Mouse (Mus musculus) right cerebral cortex, postnatal 4 days (tissue): ENCODE results near the gene Man2a1.

Experiments
- DNase-seq: peaks from one replicate; pipeline ENCODE4 v3.0.0-alpha.2; 2022

Man2a1 gene

DNA sequence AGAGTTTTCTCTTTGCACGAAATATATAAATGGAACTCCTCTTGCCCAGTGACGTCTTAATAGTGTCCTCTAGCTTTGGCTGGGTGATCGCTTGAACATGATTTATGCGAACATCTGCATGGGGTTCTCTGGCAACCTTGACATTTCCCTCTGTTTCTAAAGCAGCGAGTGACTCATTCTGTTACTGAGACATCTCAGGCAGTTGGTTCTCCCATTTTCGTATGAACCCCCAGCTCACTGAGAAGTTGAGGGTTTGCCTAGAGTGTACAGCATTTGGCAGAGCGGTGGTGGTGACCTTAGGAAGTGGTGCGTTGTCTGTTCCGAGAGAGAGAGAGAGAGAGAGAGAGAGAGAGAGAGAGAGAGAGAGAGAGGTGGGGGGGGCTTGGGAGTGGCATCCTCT lies 2.6 kb downstream of the Man2a1 start:
- DNase-seq: no peak

DNA sequence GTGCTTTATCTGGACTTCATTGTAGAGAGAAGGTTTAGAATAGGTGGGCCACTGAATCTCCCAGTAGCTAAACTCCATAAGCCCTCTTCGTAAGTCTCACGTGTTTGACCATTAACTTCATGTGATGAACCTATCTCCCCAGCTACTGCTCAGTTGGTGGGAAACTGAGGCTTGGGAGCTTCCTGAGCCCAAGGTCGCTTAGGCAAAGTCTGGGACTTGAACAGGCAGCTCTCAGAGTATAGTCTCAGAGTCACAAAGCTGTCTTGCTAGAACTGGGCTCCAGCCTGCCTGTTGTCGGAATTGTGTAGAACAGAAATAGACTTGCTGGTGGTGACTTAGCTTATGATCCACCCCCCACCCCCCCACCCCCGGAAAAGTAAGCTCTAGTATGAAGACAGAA lies 3.0 kb downstream of the Man2a1 start:
- DNase-seq: no peak

DNA sequence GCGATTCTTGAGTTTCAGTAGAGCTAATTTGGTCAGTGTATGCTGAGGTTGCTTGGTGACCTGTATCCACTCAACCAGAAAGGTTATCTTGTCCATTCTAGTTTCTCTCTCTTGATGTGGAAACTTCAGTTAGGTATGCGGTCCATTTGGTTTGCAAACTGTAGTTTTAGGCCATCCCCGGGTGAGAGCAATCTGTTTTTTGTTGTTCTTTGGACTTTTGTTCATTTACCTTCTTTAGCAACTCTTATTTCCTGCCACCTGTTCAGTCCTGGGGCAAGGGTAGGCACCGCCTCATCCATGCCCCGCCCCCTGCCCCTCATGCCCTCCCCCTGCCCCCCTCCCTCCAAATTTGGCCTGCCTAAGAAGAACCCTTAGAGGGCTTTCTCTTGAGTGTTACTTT lies 3.6 kb downstream of the Man2a1 start:
- no peak for DNase-seq

DNA sequence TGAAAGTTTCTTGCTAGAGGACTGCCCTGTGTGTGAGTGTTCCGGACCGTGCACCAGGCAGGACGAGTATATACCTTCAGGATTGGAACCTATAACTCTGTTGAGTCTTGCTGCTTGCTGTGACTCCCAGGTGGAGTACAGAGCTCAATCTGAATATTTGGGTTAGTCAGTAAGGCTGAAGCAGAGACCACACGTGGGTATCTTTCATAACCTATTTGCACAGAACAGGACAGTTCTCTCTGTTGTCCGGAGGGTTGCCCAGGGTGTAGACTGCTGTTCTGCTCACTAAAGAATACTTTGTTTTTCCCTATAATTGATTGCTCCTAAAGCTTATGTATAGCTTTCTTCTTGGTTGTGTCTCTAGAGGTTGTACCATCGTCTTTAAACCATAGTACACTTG lies 7.7 kb downstream of the Man2a1 start:
- DNase-seq: no peak

DNA sequence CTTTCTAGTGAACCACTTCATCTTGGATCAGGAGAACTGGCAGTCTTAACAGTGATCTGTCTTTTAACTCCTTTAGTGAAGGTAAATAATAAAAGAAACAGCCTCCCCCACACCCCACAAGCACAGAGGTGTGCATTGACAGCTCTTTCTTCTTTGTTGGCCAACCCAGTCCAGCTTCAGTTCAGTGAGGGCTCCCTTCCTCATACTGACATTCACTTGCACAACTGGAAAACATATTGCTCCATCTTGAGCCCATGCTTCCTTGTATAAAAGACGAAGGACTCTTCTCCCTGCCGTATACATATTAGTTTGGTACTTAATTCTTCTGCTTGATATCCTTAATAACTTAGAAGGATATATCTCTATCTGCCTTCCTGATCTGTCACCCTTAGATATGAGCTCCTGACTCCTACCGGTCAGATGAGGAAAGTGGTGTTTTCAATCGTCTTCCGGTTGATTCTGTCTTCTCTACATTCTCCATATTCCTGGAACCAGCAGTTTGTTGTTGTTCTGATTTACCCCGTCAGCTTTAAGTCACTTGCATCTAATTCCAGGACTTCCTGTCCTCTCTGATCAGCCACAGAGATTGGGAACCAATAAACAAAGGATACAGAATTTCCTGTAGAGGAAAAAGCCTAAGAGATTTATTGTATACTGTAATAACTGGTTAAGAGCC lies 8.5 kb downstream of the Man2a1 start:
- no peak for DNase-seq

DNA sequence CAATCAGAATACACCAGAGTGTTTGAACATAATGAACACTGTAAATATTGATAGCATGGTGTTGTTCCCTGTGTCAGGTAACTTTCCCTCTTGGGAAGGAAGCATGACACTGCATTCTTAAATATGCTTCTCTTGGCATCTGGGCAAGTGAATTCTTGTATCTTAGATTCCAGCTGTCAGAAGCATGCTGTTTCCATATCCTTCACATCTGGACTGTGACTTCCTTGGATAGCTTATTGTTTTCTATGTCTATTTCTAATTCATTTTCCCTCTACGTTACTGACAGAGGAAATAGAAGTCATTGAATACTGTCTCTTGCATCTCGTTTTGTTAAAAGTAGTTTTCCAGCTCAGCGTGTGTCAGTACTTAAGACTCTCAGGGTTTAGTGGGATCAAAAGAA lies 9.2 kb downstream of the Man2a1 start:
- DNase-seq: no peak

DNA sequence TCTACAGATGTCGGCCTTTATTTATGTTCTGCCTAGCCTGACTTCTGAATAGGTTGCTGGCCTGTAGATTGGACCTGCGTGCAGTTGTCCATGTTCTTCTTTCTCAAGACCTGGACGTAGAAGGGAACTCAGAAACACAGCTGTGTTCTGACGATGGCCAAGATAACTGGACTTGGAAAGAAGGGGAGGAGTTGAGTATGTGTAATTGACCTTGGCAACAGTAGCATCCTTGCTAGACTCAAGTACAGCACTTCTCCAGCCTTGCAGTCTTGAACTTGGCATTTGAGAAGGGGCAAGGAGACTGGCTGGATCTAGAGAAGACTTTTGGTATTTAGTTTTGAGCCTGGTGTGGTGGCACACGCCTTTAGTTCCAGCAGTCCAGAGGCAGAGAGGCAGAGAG lies 10.9 kb downstream of the Man2a1 start:
- DNase-seq: no peak

DNA sequence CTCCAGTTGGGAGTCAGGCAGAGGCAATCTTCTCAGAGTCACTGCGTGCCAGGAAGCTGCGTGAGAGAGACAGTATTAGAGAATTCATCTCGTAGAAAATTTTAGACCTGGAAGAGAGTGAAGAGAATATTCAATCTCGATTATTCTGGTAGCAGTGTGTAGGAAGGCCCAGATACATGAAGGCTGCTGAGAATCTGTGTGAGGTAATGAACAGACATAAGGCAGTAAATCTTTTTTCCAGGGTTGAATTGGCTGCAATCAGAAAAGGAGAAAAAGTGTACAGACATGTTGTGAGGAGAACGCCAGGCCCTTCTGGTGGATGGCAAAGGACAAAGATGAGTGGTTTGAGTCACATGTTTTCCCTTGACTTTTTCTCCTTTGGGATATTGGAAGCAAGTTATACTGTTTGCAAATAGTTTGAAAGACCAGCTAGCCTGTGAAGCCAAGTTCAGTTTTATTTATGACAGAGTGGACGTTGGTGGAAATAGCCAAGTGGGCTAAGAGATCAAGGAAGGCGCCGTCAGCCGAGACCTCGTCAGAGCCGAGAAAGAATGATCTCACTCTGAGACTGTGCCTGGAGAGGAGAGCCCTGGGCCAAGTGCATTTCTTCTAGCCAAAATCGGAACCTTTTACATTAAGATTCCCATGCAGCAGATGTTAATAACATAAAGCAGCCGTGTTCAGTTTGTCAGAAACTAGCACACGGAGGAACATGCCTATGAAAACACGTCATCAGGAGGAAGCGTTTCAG lies 11.8 kb downstream of the Man2a1 start:
- DNase-seq: no peak

DNA sequence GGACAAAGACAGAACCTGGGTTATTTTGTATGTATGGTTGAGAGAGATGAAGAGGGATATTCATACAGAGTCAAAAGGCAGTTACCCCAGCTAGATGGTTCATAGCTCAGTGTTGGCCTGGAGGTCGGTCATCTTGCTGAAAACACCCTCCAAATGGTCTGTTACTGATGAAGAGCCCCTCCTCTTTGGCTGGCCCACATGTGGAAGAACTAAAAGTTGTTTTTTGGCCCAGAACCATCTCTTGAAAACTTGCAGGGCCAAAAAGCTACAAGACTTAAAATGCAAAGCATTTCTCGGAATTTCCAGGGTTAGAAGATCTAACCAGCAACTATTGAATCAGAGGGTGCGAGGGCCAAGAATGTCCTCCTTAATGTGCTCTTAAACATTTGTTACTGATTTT lies 12.4 kb downstream of the Man2a1 start:
- DNase-seq: no peak

DNA sequence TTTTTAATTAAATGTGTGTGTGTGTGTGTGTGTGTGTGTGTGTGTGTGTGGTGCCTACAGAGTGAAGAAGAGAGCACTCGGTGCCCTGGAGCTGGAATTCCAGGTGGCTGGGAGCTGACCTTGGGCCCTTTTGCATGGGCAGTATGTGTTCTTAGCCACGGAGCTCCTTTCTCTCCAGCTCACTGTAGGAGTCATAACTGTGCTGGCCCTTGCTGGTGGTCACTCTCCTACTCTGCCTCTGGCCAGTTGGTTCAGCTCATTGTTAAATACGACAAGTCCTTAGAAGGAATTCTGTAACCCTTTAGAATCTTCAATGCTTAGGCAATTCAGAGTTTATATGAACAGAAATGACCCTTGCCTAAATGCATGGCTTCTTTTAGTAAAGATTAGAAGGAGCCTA lies 12.8 kb downstream of the Man2a1 start:
- DNase-seq: no peak

DNA sequence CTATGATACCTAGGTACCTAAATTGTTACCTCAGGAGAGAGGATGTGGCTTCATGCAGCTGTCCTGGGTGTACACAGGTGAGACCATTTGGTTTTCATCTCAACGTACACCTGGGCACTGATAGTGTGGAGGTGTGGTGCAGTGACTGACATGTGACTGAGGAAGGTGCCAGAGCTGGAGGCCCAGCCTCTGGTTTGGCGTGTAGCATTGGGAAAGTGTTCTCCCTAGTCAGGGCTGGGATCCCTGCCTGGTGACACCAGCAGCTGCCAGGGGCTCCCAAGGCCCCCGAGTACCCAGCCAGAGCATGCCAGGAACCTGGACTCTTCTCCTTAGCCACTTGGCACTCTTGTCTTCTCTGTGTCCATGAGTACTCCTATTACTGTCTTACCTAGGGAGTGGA lies 14.3 kb downstream of the Man2a1 start:
- DNase-seq: no peak

DNA sequence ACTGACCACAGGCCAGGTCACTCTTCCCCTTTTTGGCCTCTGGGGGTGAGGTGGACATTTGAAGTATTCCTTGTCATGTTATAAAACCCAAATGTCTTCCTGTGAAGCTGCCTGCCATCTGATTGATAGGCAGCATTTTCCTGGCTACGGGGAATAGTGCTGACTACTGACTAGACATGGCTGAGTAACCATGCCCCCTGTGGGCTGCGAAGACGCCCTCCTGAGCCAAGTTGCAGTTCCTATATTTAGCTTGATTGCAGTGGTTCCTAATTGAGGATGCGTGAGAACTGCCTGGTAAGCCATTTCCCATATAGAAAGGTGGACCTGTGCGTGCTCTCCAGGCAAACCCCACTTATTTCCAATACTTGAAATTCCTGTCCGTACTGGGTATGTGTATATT lies 14.9 kb downstream of the Man2a1 start:
- no peak for DNase-seq

DNA sequence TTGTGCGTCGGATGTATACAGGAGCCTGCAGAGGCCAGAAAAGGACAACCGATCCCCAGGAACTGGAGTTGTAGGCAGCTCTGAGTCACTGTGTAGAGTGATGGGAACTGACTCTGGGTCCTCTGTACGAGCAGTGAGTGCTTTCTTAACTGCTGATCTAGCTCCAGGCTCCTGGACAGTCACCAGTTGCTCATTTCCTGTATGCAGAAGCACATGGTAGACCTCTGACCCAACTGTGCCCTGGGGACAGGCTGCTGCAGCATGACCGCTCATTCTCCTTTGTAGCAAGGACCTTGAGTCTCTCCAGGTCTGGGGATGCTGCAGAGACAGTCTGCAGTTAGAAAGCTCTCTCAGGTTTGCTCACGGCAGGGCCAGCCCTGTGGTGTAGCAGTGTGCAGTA lies 15.7 kb downstream of the Man2a1 start:
- DNase-seq: no peak

DNA sequence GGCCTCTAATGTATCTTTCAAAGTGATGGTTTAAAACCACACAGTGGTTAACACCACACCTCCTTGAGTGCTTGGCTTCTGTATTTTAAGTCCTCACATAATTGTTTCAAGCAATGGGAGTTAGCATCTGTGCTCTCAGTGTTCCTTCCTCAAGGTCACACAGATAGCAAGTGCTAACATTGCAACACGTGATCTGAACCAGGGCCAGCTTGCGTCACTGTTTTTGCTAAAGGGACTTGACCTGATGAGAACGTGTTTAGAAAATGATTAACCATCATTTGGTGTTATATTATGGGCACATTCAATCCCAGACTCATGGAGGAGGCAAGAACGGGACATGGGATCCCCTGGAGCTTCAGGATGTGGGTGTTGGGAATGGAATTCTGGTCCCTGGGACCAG lies 17.3 kb downstream of the Man2a1 start:
- DNase-seq: no peak

DNA sequence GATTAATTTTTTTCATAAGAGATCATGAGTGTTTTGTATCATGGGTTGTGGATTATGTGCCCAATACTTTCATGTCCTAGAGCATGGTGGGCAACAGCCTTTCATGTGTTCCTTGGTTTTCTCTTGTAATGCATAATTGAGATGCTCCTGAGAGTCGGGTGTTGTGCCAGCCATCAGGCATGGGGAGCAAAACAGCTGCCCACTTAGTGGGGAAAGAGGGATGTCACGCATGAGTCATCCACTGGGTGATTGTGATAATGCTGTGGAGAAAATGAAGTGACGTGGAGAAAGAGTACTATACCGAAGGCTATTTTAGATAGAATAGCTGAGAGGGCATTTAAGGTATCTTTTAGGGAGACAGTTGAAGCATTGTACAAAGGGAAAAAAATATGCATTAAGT lies 18.5 kb downstream of the Man2a1 start:
- no peak for DNase-seq

DNA sequence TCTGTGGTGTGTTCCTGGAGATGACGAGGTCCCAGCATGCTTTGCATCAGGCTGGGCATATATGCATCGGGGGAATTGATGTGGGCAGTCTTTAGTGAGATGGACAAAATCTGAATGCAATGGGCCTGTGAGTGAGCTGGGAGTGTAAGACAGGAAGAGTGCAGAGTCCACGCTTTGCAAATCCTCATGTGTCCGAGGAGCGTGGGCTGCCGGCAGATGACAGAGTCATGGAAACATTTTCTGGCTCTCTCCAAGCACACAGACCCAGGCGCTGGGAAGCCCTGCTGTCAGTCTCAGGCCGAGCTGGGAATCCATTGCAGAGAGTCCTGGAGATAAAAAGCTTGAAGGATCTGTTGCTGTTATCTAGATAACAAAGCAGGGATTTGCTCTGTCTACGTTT lies 19.6 kb downstream of the Man2a1 start:
- DNase-seq: no peak

DNA sequence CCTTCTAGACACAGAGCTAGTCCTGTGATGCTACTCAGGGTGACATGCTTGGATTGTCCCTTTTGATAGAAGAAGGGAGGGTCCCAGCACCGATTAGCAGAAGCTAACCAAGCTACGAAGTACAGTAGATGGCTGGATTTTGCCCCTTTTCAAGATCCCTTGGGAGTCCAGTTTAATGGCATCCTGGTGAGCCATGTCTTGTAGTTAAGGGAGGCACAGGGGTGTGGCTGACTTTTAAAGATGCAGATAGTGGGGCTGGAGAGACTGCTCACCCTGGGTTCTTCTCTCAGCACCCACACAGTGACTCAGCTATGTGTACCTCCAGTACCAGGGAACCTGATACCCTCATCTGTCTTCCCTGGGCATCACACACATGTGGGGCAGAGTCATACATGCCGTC lies 20.1 kb downstream of the Man2a1 start:
- no peak for DNase-seq

DNA sequence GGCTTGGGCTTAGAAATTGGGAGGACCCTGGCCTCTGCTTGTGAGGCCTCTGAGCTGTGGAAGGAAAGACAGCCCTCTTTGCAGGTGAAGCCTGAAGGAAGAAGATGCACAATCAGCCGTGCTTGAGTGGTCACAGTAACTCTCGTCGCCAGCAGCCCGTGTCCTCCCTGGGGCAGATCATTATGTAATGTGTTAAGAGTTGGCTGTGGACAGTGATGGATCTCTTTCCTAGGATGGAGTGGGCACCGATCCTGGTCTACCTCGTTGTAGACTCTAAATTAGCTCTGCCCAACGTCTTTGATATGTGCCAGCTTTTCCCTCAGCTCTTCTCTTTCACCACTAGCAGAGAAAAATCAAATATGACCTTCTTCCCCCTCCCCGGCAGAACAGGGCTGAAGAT lies 20.7 kb downstream of the Man2a1 start:
- DNase-seq: no peak

DNA sequence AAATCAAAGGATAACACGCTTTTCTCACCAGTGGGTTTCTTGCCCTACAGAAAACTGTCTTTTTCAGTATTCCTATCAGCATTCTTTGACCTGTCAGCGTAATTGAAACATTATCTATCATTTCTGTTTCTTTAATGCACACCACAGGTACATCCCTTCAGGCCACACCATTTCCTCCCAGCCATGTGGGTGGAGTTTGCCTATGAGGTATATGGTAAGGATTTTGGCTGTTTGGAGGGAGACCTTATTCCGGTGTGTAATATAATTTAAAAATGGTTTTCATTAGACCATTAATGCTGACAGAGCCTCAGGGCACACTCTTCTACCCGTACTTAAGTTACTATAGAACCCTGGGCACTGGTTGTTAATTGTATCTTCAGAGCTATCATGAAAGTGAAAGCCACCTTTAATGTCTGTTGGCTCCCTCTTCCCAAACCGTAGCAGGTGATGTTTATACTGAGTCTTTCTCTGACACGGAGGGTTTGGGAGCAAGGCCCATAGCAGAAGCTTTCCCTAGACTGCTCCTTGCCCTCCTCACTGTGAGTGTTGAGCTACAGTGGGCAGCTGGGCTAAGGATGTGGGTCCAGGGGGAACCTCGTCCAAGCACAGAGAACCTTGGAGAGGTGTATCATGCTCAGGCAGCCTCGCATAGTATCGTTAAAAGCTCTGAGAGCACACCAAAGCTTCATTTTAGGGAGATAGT lies 21.3 kb downstream of the Man2a1 start:
- DNase-seq: no peak

DNA sequence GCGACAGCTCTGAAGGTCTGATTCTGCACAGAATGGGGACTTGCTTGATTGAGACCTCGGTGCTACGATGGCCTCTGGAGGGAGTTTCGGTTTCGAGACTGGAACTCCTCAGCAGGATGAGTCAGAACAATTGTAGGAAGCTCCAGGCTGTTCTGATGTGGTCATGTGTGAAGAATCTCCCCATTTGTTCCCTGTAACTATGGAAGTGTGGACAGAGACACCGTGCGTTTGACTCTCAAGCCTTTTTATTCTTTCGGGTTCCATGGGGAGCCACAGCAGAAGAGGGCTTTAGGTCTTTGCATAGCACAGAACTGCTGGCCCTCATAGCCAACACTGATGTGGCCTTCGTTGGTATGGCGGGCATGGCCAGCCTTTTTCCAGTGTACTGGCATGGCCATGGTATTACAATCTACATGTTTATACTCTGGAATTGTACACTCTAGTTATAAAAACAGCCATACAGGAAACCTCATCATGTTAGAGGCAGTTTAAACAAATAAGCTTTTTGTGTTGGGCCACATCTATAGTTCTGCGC lies 21.9 kb downstream of the Man2a1 start:
- no peak for DNase-seq

DNA sequence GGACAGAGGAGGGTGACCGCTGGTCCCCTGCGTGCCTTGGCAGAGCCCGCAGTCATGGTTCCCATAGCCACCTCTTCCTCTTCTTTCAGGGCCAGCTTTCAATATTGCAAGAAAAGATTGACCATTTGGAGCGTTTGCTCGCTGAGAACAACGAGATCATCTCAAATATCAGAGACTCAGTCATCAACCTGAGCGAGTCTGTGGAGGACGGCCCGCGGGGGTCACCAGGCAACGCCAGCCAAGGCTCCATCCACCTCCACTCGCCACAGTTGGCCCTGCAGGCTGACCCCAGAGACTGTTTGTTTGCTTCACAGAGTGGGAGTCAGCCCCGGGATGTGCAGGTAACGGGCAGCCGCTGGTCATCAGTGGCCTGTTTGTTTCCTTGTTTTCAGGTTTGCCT lies 23.9 kb downstream of the Man2a1 start:
- DNase-seq: no peak

DNA sequence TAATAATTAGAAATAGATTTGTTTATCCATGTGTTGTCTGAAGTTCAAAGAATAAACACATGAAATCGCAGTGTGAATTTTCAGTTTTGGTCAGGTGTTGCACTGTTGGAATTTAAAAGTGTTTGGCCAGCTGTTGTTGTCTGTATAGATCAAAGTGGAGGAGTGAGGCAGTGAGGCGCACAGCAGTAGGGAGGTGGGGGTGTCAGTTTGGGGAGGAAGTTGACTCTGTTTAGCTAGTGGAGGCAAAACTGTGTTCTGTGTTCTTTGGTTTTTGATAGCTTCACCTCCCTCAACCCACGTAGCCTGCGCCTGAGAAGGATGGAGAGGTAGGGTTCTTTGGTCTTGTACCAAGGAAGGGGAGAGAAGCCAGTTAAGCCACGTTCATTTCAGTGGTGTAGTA lies 28.3 kb downstream of the Man2a1 start:
- DNase-seq: no peak

DNA sequence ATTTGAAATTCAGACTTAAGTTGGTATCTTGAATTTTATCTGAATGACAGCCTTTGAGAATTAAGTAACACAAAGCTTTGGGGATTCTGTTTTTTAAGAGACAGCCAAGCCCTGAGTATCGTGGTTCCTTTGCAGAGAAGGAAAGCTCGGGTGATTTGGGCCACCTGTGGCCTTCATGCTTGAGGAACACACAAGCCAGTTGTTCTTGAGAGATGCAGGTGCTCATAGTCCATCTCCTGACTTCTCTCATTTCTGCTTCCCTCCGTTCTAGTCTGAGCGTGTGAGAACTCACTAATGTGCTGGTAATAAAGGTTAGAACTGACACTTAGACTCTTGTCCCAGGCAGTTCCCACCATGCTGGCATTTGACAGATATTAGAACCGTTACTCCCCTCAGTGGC lies 28.9 kb downstream of the Man2a1 start:
- DNase-seq: no peak

DNA sequence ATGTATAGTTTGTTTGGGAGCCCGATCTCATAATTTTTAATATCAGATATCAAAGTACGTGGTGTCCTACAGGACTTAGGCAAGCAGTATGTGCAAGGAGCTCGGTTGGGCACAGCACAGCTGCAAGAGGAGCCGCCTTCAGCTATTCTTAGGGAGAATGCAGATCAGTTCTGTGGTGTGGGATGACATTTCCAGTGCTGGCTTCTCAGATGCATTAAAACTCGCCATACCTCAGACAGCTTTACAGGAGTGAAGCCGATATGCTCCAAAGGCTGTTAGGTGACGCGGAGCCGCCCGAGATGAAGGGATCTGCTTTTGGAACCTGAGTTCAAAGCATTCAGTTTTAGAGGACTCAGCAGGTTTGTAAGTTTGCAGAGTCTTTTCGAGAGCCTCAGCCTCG lies 30.0 kb downstream of the Man2a1 start:
- no peak for DNase-seq
